Mouse (Mus musculus) NIH3T3 (cell line): Measurements from ENCODE around the gene Kif26b.
A peak's percentile ranks its signal among the peaks of the same experiment; 100 is the strongest.

ENCODE experiments used
- DNase-seq: peaks from one replicate; pipeline ENCODE4 v3.0.0-alpha.2; 2012; ENCODE audit warnings: low read depth

Kif26b gene

GRCm38 (mm10) chr1:178540247-178540646, 11.3 kb downstream of the Kif26b start:
- DNase-seq = no peak

- DNase-seq = no peak
These were observed 13.5 kb downstream of the Kif26b start for GRCm38 (mm10) chr1:178542415-178542814.

DNA sequence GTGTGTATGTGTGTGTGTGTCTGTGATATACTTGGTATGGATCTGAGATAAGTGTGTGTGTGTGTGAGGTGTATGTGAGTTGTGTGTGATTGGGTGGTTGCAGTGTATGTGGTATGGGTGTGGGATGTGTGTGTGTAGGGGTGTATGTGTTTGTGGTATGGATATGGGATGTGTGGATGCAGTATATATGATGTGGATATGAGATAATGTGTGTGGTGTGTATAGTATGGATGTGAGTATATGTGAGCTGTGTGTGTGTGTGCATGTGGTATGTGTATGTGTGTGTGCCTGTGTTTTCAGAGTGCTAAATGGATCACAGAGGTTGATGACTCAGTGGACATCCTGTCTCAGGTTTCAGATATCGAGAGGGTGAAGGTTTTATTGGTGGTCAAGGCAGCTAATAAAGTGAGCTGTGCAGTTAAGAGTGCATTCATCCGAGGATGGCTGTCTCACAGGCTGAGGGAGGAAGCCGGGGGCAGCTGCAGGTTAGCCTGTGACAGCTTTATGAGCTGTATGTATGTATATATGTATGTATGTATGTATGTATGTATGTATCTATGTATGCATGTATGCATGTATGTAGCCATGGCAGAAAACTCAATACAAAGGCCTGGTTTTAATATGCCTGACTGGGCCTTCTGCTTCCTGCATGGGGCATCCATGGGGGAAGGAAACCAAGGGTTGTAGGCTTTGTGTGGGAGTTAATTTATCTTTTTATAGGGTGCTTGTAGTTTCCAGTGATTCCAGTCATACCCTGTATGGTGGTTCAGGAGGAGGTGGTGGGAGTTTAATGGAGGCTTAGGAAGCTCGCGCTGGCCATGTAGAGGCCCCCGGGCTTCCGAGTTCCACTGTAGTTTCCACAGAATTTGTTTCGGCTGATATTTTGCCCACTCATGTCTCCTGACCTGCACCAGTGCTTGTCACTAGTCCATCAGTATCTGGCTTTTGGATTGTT, 14.3 kb downstream of the Kif26b start:
- no peak for DNase-seq

DNA sequence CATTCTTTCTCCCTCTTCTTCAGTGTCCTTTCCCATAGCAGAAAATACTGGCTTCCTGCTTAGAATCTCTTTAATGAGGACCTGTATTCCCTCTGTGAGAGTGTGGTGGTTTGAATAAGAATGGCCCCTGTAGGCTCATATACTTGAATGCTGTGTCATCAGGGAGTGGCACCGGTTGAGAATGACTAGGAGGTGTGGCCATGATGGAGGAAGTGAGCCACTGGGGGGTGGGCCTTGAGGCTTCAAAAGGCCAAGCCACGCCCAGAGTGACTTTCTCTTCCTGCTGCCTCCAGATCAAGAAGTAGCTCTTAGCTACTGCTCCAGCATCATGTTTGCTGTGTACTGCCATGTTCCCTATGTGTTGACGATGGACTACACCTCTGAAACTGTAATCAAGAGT, 15.7 kb downstream of the Kif26b start:
- peak; percentile 41 for DNase-seq

- no peak for DNase-seq
These were observed 20.7 kb downstream of the Kif26b start for GRCm38 (mm10) chr1:178549576-178549975.

- DNase-seq = no peak
These were observed 21.6 kb downstream of the Kif26b start for GRCm38 (mm10) chr1:178550477-178551047.

GRCm38 (mm10) chr1:178552278-178552897, 23.5 kb downstream of the Kif26b start:
- DNase-seq = no peak

GRCm38 (mm10) chr1:178552898-178553284, 24.0 kb downstream of the Kif26b start:
- no peak for DNase-seq

DNA sequence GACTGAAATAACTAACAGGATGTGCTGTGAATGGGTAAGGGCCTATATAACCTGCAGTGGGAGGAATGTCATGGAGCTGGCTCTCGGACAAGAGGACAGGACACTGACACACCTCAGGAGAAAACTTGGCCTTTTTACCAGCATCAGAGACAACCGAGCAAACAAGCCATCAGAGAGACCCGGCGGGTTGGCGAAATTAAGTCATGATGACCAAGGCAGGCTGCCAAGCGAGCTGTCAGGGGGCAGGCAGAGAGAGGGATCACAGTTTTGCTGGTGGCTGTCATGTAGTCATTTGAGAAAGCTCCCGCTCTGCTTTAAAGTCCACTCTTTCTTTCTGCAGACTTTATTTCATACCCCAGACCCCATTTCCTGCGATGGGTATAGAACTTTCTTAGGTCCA, 27.3 kb downstream of the Kif26b start:
- DNase-seq = no peak

DNA sequence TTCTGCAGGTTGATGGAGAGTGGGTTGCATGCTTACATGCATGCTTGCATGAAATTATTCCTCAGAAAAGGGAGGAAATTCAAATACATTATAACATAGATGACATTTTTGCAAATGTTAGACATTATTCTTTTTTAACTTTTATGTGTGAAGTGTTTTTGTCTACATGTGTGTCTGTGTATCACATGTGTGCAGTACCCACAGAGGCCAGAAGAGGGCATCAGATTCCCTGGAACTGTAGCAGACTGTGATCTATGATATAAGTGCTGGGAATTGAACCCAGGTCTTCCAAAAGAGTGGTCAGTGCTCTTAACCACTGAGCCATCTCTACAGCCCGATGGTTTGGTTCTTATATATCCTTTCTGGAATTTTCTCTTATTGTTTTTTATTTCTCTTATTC, 31.1 kb downstream of the Kif26b start:
- no peak for DNase-seq

- no peak for DNase-seq
These were observed 34.9 kb downstream of the Kif26b start for GRCm38 (mm10) chr1:178563834-178564233.

DNA sequence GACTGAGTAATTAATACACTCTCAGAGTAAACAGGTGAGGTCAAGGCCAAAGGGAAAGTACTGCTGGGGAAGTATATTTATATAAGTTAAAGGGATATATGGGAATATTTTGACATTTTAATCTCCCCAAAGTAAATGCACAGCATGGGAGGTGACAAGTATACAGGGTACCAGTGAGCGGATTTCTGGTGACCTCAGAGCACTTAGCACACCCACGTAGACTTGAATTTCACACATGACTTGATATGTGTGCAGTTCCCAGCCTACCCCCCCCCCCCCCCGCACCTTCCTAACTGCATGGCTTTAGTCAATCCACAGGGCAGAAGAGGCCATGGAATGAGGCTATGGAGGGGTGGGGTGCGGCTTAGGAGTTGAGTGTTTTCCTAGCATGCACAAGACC, 35.9 kb downstream of the Kif26b start:
- DNase-seq = no peak

GRCm38 (mm10) chr1:178568551-178569545, 39.9 kb downstream of the Kif26b start:
- DNase-seq = peak; percentile 55

- DNase-seq = no peak
These were observed 42.1 kb downstream of the Kif26b start for GRCm38 (mm10) chr1:178571009-178571408.

DNA sequence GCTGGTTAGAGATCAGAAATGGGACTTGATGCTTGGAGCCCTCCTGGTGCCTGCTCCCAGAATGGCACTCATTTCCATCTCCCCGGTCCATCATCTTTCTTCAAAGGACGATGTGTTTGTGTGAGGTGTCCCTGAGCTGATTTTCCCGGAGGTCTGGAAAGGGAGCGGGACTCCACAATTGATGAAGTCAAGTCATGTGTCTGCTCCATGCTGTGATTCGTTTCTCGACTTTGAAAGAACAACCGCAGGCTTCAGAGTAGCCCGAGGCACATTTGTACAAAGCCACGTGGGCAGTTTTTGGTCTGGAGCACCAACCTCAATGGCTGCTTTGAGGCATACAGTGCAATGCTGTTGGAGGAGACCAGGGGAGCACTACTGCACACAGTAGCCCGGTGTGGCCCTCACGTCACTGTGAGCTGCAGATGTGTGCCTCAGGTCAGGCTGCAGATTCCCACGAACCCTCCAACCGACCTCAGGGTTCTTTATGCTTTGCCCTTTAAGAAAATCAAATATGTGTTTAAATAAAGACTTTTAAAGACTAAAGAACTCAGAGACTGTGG, 43.0 kb downstream of the Kif26b start:
- DNase-seq = no peak

DNA sequence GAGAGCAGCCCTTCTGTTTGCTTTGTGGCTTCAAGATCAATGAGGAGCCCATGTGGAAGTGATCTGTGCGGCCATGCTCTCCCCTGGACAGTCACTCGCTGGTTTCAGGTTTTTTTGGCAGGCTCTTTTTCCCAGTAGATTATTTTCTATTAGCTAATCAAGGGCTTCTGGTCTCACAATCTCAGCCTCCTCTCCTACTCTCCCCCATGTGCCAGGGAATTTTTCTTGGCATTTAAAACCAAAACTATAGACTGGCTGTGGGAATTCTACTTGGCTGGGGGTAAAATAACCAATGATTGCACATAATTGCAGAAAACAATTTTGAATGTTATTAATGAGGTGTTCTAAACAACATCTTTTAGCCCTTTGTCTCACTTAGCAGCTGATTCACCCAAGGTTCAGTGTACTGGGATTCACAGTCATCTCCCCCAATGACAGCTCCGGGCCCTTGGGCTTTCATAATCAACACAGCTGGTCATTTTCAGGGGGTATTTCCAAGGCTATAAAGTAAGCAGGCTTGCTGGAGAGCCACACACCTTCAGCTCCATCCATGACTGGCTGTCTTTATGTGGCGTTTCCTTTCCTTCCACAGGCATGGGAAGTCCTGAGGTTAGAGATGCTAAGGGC, 44.6 kb downstream of the Kif26b start:
- DNase-seq = peak; percentile 37

- no peak for DNase-seq
These were observed 46.8 kb downstream of the Kif26b start for GRCm38 (mm10) chr1:178575706-178576105.

- peak; percentile 41 for DNase-seq
These were observed 48.0 kb downstream of the Kif26b start for GRCm38 (mm10) chr1:178576926-178577325.

DNA sequence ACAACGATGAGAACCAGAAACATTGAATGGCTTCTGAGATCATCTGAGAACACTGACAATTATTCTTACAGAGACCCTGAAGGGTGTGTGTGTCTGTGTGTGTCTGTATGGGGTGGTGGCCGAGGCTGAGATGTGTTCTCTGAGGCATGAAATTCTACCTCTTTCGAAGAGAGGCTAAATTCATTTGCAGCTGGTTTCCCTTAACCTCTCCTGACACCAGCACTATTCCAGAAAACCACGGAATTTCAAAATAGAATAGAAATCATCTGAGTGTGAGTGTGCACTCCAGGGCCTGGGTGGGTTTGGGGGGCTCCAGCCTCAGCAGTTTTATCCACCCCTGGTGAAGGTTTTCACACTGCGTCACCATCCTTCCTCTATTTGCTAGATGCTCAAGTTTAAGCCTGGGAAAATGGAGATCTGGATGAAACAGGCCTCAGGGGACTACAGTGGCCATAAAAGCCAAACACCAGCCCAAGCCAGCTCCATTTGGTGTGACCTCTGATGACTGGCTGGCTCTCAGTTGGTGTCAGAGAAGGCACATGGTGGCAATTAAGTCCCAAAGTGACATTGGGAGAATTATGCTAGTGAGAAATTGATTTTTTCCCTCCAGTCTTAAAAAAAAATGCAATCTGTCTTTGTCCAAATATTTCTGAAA, 56.6 kb downstream of the Kif26b start:
- peak; percentile 61 for DNase-seq
